Mouse (Mus musculus) midbrain, embryonic 13.5 days (tissue): ENCODE measurements at regions not wholly inside any gene's neighbourhood (a gene's known extent, or its start where the extent isn't known, plus 50 kb on each side); places are given as distances from the start of the nearest gene placed in this dataset.

Source experiments
- ATAC-seq: fragments of 200-750 bp; cut with Nextera tagmentation; 2 replicates; pipeline ENCODE4 v1.8.0; 2017; ENCODE audit warnings: mild to moderate bottlenecking, moderate TSS enrichment, moderate library complexity
- H3K27ac ChIP-seq: fragments of 300-500 bp; sonication (generic); 2 replicates; pipeline ENCODE4 v1.5.1; 2015; ENCODE audit warnings: inconsistent platforms, mild to moderate bottlenecking, moderate library complexity
- H3K27me3 ChIP-seq: fragments of 300-500 bp; sonication (generic); 2 replicates; pipeline ENCODE4 v1.6.1; 2015; ENCODE audit warnings: mild to moderate bottlenecking, inconsistent platforms
- H3K36me3 ChIP-seq: fragments of 300-500 bp; sonication (generic); 2 replicates; pipeline ENCODE4 v1.6.1; 2015; ENCODE audit warnings: mild to moderate bottlenecking, inconsistent platforms
- H3K4me1 ChIP-seq: fragments of 300-500 bp; sonication (generic); replicated peaks from 2 replicates; pipeline ENCODE4 v1.6.1; 2015; ENCODE audit warnings: inconsistent platforms
- H3K4me2 ChIP-seq: fragments of 300-500 bp; sonication (generic); replicated peaks from 2 replicates; pipeline ENCODE4 v1.6.1; 2015; ENCODE audit warnings: moderate library complexity, mild to moderate bottlenecking, inconsistent platforms
- H3K4me3 ChIP-seq: fragments of 300-500 bp; sonication (generic); replicated peaks from 2 replicates; pipeline ENCODE4 v1.5.1; 2015; ENCODE audit warnings: mild to moderate bottlenecking, inconsistent platforms
- H3K9ac ChIP-seq: fragments of 300-500 bp; sonication (generic); replicated peaks from 2 replicates; pipeline ENCODE4 v1.6.1; 2015; ENCODE audit warnings: mild to moderate bottlenecking, inconsistent platforms
- H3K9me3 ChIP-seq: fragments of 300-500 bp; sonication (generic); 2 replicates; pipeline ENCODE4 v1.6.1; 2016; ENCODE audit warnings: mild to moderate bottlenecking, inconsistent platforms
- WGBS: fragments of 180-500 bp; shearing (Covaris S2); methylation state at CpG from one replicate; pipeline ENCODE4 v1.1.7; 2015; 5-methylcytosine and 5-hydroxymethylcytosine counted together

GRCm38 (mm10) chr8:6813816-6814215 lies 1708.7 kb upstream of the Slc10a2 start:
- Histone ChIP-seq H3K9ac (no peak overlapping the region), H3K36me3 (no peaks in the 10 kb centered on the region), H3K9me3 (no peaks in the 10 kb centered on the region), H3K27me3 (no peaks in the 10 kb centered on the region), H3K4me2 (no peak overlapping the region), H3K4me1 (no peaks in the 10 kb centered on the region), H3K4me3 (no peak overlapping the region), H3K27ac (no peak overlapping the region)
- 87% methylated on average over 3 of the region's 3 CpGs for WGBS
- no peak for ATAC-seq

- no peaks in the 10 kb centered on the region for H3K9me3 ChIP-seq
- H3K4me3 ChIP-seq = no peak overlapping the region
- no peak overlapping the region for H3K9ac ChIP-seq
- H3K27me3 ChIP-seq = no peaks in the 10 kb centered on the region
- no peak for ATAC-seq
- no peaks in the 10 kb centered on the region for H3K36me3 ChIP-seq
- H3K4me1 ChIP-seq = no peaks in the 10 kb centered on the region
- 48% methylated on average over 2 of the region's 2 CpGs for WGBS
- no peak overlapping the region for H3K4me2 ChIP-seq
- no peak overlapping the region for H3K27ac ChIP-seq
These were observed 1702.0 kb upstream of the Slc10a2 start for GRCm38 (mm10) chr8:6807116-6807515.

- Histone ChIP-seq H3K27ac (no peak overlapping the region), H3K27me3 (no peaks in the 10 kb centered on the region), H3K9ac (no peak overlapping the region), H3K4me2 (no peak overlapping the region), H3K4me3 (no peak overlapping the region), H3K9me3 (no peaks in the 10 kb centered on the region), H3K36me3 (no peaks in the 10 kb centered on the region), H3K4me1 (no peaks in the 10 kb centered on the region)
- WGBS = 78% methylated on average over 1 of the region's 1 CpGs
- ATAC-seq = no peak
These were observed 1698.0 kb upstream of the Slc10a2 start for GRCm38 (mm10) chr8:6803199-6803598.

GRCm38 (mm10) chr8:6801076-6801475 lies 1695.9 kb upstream of the Slc10a2 start:
- no peaks in the 10 kb centered on the region for H3K27me3 ChIP-seq
- ATAC-seq = no peak

GRCm38 (mm10) chr8:6789096-6789495 lies 1683.9 kb upstream of the Slc10a2 start:
- Histone ChIP-seq H3K27me3 (no peaks in the 10 kb centered on the region), H3K4me2 (no peak overlapping the region), H3K27ac (no peak overlapping the region), H3K9ac (no peak overlapping the region), H3K36me3 (no peaks in the 10 kb centered on the region), H3K4me1 (no peaks in the 10 kb centered on the region), H3K4me3 (no peak overlapping the region), H3K9me3 (no peaks in the 10 kb centered on the region)
- 72% methylated on average over 1 of the region's 1 CpGs for WGBS
- no peak for ATAC-seq

More at GRCm38 (mm10) chr8:6801076-6801475, 1695.9 kb upstream of the Slc10a2 start:
- no peaks in the 10 kb centered on the region for H3K36me3 ChIP-seq
- H3K4me3 ChIP-seq = no peak overlapping the region
- no peaks in the 10 kb centered on the region for H3K9me3 ChIP-seq
- H3K9ac ChIP-seq = no peak overlapping the region
- no peak overlapping the region for H3K27ac ChIP-seq
- H3K4me2 ChIP-seq = no peak overlapping the region
- H3K4me1 ChIP-seq = no peaks in the 10 kb centered on the region

GRCm38 (mm10) chr8:6780983-6781382 lies 1675.8 kb upstream of the Slc10a2 start:
- Histone ChIP-seq H3K9me3 (no peaks in the 10 kb centered on the region), H3K4me2 (no peak overlapping the region), H3K36me3 (no peaks in the 10 kb centered on the region), H3K4me1 (no peaks in the 10 kb centered on the region), H3K9ac (no peak overlapping the region), H3K27ac (no peak overlapping the region), H3K27me3 (no peaks in the 10 kb centered on the region), H3K4me3 (no peak overlapping the region)
- no peak for ATAC-seq

GRCm38 (mm10) chr8:6775103-6775502 lies 1670.0 kb upstream of the Slc10a2 start:
- Histone ChIP-seq H3K36me3 (no peaks in the 10 kb centered on the region), H3K9ac (no peak overlapping the region), H3K4me3 (no peak overlapping the region), H3K4me2 (no peak overlapping the region), H3K27me3 (no peaks in the 10 kb centered on the region), H3K4me1 (no peaks in the 10 kb centered on the region), H3K9me3 (no peaks in the 10 kb centered on the region), H3K27ac (no peak overlapping the region)
- WGBS = 74% methylated on average over 3 of the region's 3 CpGs
- ATAC-seq = no peak

- Histone ChIP-seq H3K4me1 (peaks cover 4% of the 10 kb centered on the region; the same call in 1 of the 2 replicates), H3K9me3 (no peaks in the 10 kb centered on the region), H3K4me2 (no peak overlapping the region), H3K27me3 (no peaks in the 10 kb centered on the region), H3K4me3 (no peak overlapping the region), H3K36me3 (no peaks in the 10 kb centered on the region), H3K9ac (no peak overlapping the region), H3K27ac (no peak overlapping the region)
- WGBS = 49% methylated on average over 3 of the region's 3 CpGs
- ATAC-seq = no peak
These were observed 1624.4 kb upstream of the Slc10a2 start for GRCm38 (mm10) chr8:6729571-6729970.

GRCm38 (mm10) chr8:6708886-6709449 lies 1603.8 kb upstream of the Slc10a2 start:
- no peaks in the 10 kb centered on the region for H3K4me1 ChIP-seq
- no peaks in the 10 kb centered on the region for H3K27me3 ChIP-seq
- 65% methylated on average over 3 of the region's 3 CpGs for WGBS
- no peaks in the 10 kb centered on the region for H3K36me3 ChIP-seq
- H3K27ac ChIP-seq = no peak overlapping the region
- H3K9ac ChIP-seq = no peak overlapping the region
- H3K4me3 ChIP-seq = no peak overlapping the region
- H3K4me2 ChIP-seq = no peak overlapping the region
- H3K9me3 ChIP-seq = no peaks in the 10 kb centered on the region
- no peak for ATAC-seq

- WGBS = 87% methylated on average over 4 of the region's 4 CpGs
- no peak overlapping the region for H3K4me3 ChIP-seq
- H3K4me2 ChIP-seq = no peak overlapping the region
- no peaks in the 10 kb centered on the region for H3K9me3 ChIP-seq
- H3K9ac ChIP-seq = no peak overlapping the region
- no peaks in the 10 kb centered on the region for H3K4me1 ChIP-seq
- no peak overlapping the region for H3K27ac ChIP-seq
- H3K36me3 ChIP-seq = no peaks in the 10 kb centered on the region
- no peaks in the 10 kb centered on the region for H3K27me3 ChIP-seq
- no peak for ATAC-seq
These were observed 1583.4 kb upstream of the Slc10a2 start for GRCm38 (mm10) chr8:6688595-6688994.

GRCm38 (mm10) chr8:6658860-6659259 lies 1553.7 kb upstream of the Slc10a2 start:
- WGBS = 89% methylated on average over 1 of the region's 1 CpGs
- Histone ChIP-seq H3K36me3 (no peaks in the 10 kb centered on the region), H3K4me2 (no peak overlapping the region), H3K4me1 (no peaks in the 10 kb centered on the region), H3K27ac (no peak overlapping the region), H3K9ac (no peak overlapping the region), H3K4me3 (no peak overlapping the region), H3K27me3 (no peaks in the 10 kb centered on the region), H3K9me3 (no peaks in the 10 kb centered on the region)
- no peak for ATAC-seq

- no peaks in the 10 kb centered on the region for H3K4me1 ChIP-seq
- no peak overlapping the region for H3K27ac ChIP-seq
- H3K27me3 ChIP-seq = no peaks in the 10 kb centered on the region
- no peaks in the 10 kb centered on the region for H3K36me3 ChIP-seq
- H3K9ac ChIP-seq = no peak overlapping the region
- H3K4me3 ChIP-seq = no peak overlapping the region
- no peak overlapping the region for H3K4me2 ChIP-seq
- no peaks in the 10 kb centered on the region for H3K9me3 ChIP-seq
- ATAC-seq = no peak
- 85% methylated on average over 3 of the region's 3 CpGs for WGBS
These were observed 1552.4 kb upstream of the Slc10a2 start for GRCm38 (mm10) chr8:6657451-6657990.

GRCm38 (mm10) chr8:6652180-6652579 lies 1547.0 kb upstream of the Slc10a2 start:
- no peaks in the 10 kb centered on the region for H3K27me3 ChIP-seq
- H3K36me3 ChIP-seq = no peaks in the 10 kb centered on the region
- H3K9me3 ChIP-seq = no peaks in the 10 kb centered on the region
- H3K9ac ChIP-seq = no peak overlapping the region
- no peak overlapping the region for H3K4me2 ChIP-seq
- ATAC-seq = no peak
- no peak overlapping the region for H3K27ac ChIP-seq
- no peaks in the 10 kb centered on the region for H3K4me1 ChIP-seq
- no peak overlapping the region for H3K4me3 ChIP-seq
